Mouse (Mus musculus): ENCODE results near the gene Baiap3. TPM values are rescaled to one million over a fixed set of nuclear protein-coding genes. Genes with fewer than 3 reads are reported as not detected.

Gene Baiap3
- polyA plus RNA-seq, 1 experiment from 2014 or later: 0.88 TPM

GRCm38 (mm10) chr17:25255110-25255509 lies 1.1 kb downstream of the Baiap3 start:
- Histone ChIP-seq H3K27ac (replicated peaks; ENCODE audit: low read depth, low read length) (no peak overlapping the region), H3K4me2 (ENCODE audit: low read depth, severe bottlenecking) (no peak overlapping the region), H3K36me3 (ENCODE audit: control insufficient read depth, insufficient read depth, low read length) (no peaks in the 10 kb centered on the region), H3K4me3 (ENCODE audit: low read depth, low read length) (no peak overlapping the region), H3K9ac (ENCODE audit: low read length) (no peak overlapping the region), H3K9me3 (ENCODE audit: control insufficient read depth, low read length) (no peaks in the 10 kb centered on the region), H3K27me3 (ENCODE audit: control insufficient read depth, insufficient read depth, low read length) (peaks cover 30% of the 10 kb centered on the region), H3K4me1 (ENCODE audit: control insufficient read depth, insufficient read depth, low read length) (peaks cover 18% of the 10 kb centered on the region)
- 66% methylated on average over 2 of the region's 2 CpGs for WGBS
- DNase-seq (ENCODE audit: low spot score) (no peak), ATAC-seq (ENCODE audit: insufficient number of reproducible peaks, low FRiP score, low TSS enrichment, low read depth) (no peak)

GRCm38 (mm10) chr17:25253760-25254159 lies 2.4 kb downstream of the Baiap3 start:
- Histone ChIP-seq H3K9ac (ENCODE audit: low read length) (no peak overlapping the region; the same call in 1 of the 2 replicates), H3K9me3 (ENCODE audit: control insufficient read depth, low read length) (no peaks in the 10 kb centered on the region), H3K4me3 (ENCODE audit: low read depth, low read length) (no peak overlapping the region), H3K27ac (replicated peaks; ENCODE audit: low read depth, low read length) (no peak overlapping the region), H3K4me2 (ENCODE audit: low read depth, severe bottlenecking) (no peak overlapping the region), H3K27me3 (ENCODE audit: control insufficient read depth, insufficient read depth, low read length) (peaks cover 30% of the 10 kb centered on the region), H3K4me1 (ENCODE audit: control insufficient read depth, insufficient read depth, low read length) (peaks cover 18% of the 10 kb centered on the region), H3K36me3 (ENCODE audit: control insufficient read depth, insufficient read depth, low read length) (no peaks in the 10 kb centered on the region)
- ATAC-seq (ENCODE audit: insufficient number of reproducible peaks, low FRiP score, low TSS enrichment, low read depth): no peak
- 32% methylated on average over 10 of the region's 10 CpGs for WGBS
- no peak for DNase-seq (ENCODE audit: low spot score)

GRCm38 (mm10) chr17:25252643-25253042 lies 3.5 kb downstream of the Baiap3 start:
- Histone ChIP-seq H3K9me3 (ENCODE audit: control insufficient read depth, low read length) (no peaks in the 10 kb centered on the region), H3K27ac (replicated peaks; ENCODE audit: low read depth, low read length) (no peak overlapping the region), H3K27me3 (ENCODE audit: control insufficient read depth, insufficient read depth, low read length) (peaks cover 30% of the 10 kb centered on the region), H3K4me1 (ENCODE audit: control insufficient read depth, insufficient read depth, low read length) (peaks cover 18% of the 10 kb centered on the region), H3K36me3 (ENCODE audit: control insufficient read depth, insufficient read depth, low read length) (no peaks in the 10 kb centered on the region), H3K4me2 (ENCODE audit: low read depth, severe bottlenecking) (no peak overlapping the region), H3K9ac (ENCODE audit: low read length) (no peak overlapping the region), H3K4me3 (ENCODE audit: low read depth, low read length) (no peak overlapping the region)
- WGBS: 39% methylated on average over 3 of the region's 3 CpGs
- DNase-seq (ENCODE audit: low spot score) (no peak), ATAC-seq (ENCODE audit: insufficient number of reproducible peaks, low FRiP score, low TSS enrichment, low read depth) (no peak)

- ATAC-seq (ENCODE audit: insufficient number of reproducible peaks, low FRiP score, low TSS enrichment, low read depth) (no peak), DNase-seq (ENCODE audit: low spot score) (no peak)
- H3K27ac ChIP-seq (replicated peaks; ENCODE audit: low read depth, low read length): no peak overlapping the region
- no peaks in the 10 kb centered on the region for H3K9me3 ChIP-seq (ENCODE audit: control insufficient read depth, low read length)
- H3K36me3 ChIP-seq (ENCODE audit: control insufficient read depth, insufficient read depth, low read length): no peaks in the 10 kb centered on the region
- H3K4me2 ChIP-seq (ENCODE audit: low read depth, severe bottlenecking): no peak overlapping the region
- WGBS: 79% methylated on average over 8 of the region's 8 CpGs
- peaks cover 7% of the 10 kb centered on the region; the same call in 1 of the 2 replicates for H3K4me1 ChIP-seq (ENCODE audit: control insufficient read depth, insufficient read depth, low read length)
- H3K9ac ChIP-seq (ENCODE audit: low read length): no peak overlapping the region
- H3K27me3 ChIP-seq (ENCODE audit: control insufficient read depth, insufficient read depth, low read length): peaks cover 20% of the 10 kb centered on the region
- H3K4me3 ChIP-seq (ENCODE audit: low read depth, low read length): no peak overlapping the region
These were observed 5.9 kb downstream of the Baiap3 start for GRCm38 (mm10) chr17:25250181-25250835.

- Histone ChIP-seq H3K27me3 (ENCODE audit: control insufficient read depth, insufficient read depth, low read length) (no peaks in the 10 kb centered on the region; the same call in 1 of the 2 replicates), H3K36me3 (ENCODE audit: control insufficient read depth, insufficient read depth, low read length) (peaks cover 8% of the 10 kb centered on the region), H3K9ac (ENCODE audit: low read length) (no peak overlapping the region), H3K4me2 (ENCODE audit: low read depth, severe bottlenecking) (no peak overlapping the region), H3K27ac (replicated peaks; ENCODE audit: low read depth, low read length) (no peak overlapping the region), H3K4me3 (ENCODE audit: low read depth, low read length) (no peak overlapping the region), H3K9me3 (ENCODE audit: control insufficient read depth, low read length) (no peaks in the 10 kb centered on the region), H3K4me1 (ENCODE audit: control insufficient read depth, insufficient read depth, low read length) (no peaks in the 10 kb centered on the region)
- 78% methylated on average over 18 of the region's 18 CpGs for WGBS
- ATAC-seq (ENCODE audit: insufficient number of reproducible peaks, low FRiP score, low TSS enrichment, low read depth) (no peak), DNase-seq (ENCODE audit: low spot score) (no peak)
These were observed 8.0 kb downstream of the Baiap3 start for GRCm38 (mm10) chr17:25248033-25248750.

- Histone ChIP-seq H3K4me1 (ENCODE audit: control insufficient read depth, insufficient read depth, low read length) (peaks cover 7% of the 10 kb centered on the region), H3K36me3 (ENCODE audit: control insufficient read depth, insufficient read depth, low read length) (peaks cover 14% of the 10 kb centered on the region), H3K27ac (replicated peaks; ENCODE audit: low read depth, low read length) (no peak overlapping the region), H3K9ac (ENCODE audit: low read length) (0 out of 2 replicates have a peak overlapping the region, but pooled peaks have one; percentile 12), H3K9me3 (ENCODE audit: control insufficient read depth, low read length) (no peaks in the 10 kb centered on the region), H3K27me3 (ENCODE audit: control insufficient read depth, insufficient read depth, low read length) (no peaks in the 10 kb centered on the region), H3K4me2 (ENCODE audit: low read depth, severe bottlenecking) (no peak overlapping the region), H3K4me3 (ENCODE audit: low read depth, low read length) (no peak overlapping the region)
- no peak for ATAC-seq (ENCODE audit: insufficient number of reproducible peaks, low FRiP score, low TSS enrichment, low read depth)
- DNase-seq (ENCODE audit: low spot score): no peak
- WGBS: 84% methylated on average over 16 of the region's 16 CpGs
These were observed 11.9 kb downstream of the Baiap3 start for GRCm38 (mm10) chr17:25244239-25244638.

- H3K36me3 ChIP-seq (ENCODE audit: control insufficient read depth, insufficient read depth, low read length): peaks cover 14% of the 10 kb centered on the region
- 86% methylated on average over 11 of the region's 11 CpGs for WGBS
These were observed 12.9 kb downstream of the Baiap3 start for GRCm38 (mm10) chr17:25243131-25243780.

More at GRCm38 (mm10) chr17:25243131-25243780, 12.9 kb downstream of the Baiap3 start:
- no peak overlapping the region for H3K9ac ChIP-seq (ENCODE audit: low read length)
- no peak for ATAC-seq (ENCODE audit: insufficient number of reproducible peaks, low FRiP score, low TSS enrichment, low read depth)
- H3K4me2 ChIP-seq (ENCODE audit: low read depth, severe bottlenecking): no peak overlapping the region
- peaks cover 7% of the 10 kb centered on the region for H3K4me1 ChIP-seq (ENCODE audit: control insufficient read depth, insufficient read depth, low read length)
- no peak overlapping the region for H3K27ac ChIP-seq (replicated peaks; ENCODE audit: low read depth, low read length)
- H3K4me3 ChIP-seq (ENCODE audit: low read depth, low read length): no peak overlapping the region
- DNase-seq (ENCODE audit: low spot score): no peak
- no peaks in the 10 kb centered on the region for H3K27me3 ChIP-seq (ENCODE audit: control insufficient read depth, insufficient read depth, low read length)
- no peaks in the 10 kb centered on the region for H3K9me3 ChIP-seq (ENCODE audit: control insufficient read depth, low read length)

Measured in limb, embryonic 11.5 days (tissue).